Mouse (Mus musculus): Measurements from ENCODE around the gene Aurka. TPM values are rescaled to one million over a fixed set of nuclear protein-coding genes. Genes with fewer than 3 reads are reported as not detected.
A peak's percentile ranks its signal among the peaks of the same experiment; 100 is the strongest.

Aurka gene
- total RNA-seq, 2 experiments from 2014 or later = 1.1 to 1.3 TPM

GRCm38 (mm10) chr2:172343751-172344150, 26.6 kb downstream of the Aurka start:
- intact Hi-C loops (cut with DNase I) = no loop called here
- no peak for DNase-seq (ENCODE audit: low spot score in 2 of 2)

DNA sequence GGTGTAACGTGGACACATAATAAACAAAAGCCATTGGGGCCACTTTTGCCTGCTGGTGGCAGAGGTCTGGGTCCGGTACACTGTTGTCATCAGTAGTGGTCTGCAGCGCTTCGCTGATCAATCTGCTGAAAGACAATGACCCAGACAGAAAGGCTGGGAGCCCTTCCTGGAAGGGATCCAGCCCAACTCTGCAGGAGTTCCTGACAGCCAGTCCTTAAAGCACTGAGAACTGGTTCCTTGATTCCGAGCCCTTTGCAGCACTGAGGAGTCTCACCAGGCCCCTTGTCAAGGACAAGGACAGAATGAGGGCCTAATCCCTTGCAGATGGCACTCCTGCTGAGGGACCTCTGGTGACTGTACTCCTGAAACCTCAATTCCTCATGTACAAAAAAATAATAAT, 28.7 kb downstream of the Aurka start:
- intact Hi-C loops (cut with DNase I) = no loop called here
- DNase-seq (ENCODE audit: low spot score in 2 of 2) = no peak

DNA sequence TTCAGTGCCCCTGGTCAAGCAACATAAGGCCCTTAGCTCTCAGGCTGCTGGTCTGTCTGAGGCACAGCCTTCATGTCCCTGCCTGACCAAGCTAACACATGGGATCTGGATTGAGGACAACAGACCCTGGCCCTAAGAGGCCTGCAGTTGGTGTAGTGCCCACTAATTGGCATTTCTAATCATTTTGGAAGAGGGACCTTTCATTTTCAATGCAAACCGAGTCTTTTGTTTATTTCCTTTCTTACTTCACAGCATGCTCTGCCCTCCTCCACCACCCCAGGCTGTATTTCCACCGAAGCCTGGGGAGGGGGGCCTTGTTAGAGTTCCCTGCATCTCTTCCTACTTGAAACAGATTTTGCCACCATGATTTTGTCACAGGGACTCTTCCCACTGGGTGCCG, 29.4 kb downstream of the Aurka start:
- DNase-seq (ENCODE audit: low spot score in 2 of 2) = no peak
- intact Hi-C loops (cut with DNase I) = no loop called here

- intact Hi-C loops (cut with DNase I) = no loop called here
Observed at GRCm38 (mm10) chr2:172338206-172338942, 32.0 kb downstream of the Aurka start.

DNA sequence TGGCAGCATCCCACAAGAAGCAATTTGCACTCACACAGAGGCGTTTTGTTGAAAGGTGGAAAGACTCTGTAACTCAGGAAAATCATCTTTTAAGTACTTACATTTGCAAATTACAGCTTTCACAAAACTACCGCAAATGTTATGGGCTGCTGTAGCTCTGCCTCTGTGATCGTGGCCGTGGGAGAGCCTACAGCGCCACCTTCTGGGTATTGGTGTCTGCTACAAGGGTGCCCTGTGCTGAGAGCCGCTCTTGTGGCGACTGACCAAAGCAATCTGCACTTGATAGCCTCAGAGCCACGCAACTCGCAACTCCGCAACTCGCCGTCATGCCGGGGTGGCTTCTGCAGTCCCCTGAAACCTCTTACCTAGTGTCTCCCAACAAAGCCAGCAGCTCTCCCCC, 41.2 kb downstream of the Aurka start:
- intact Hi-C loops (cut with DNase I) = loop anchor here (1.0 to 2.0 kb wide), 3 partner anchors 80 to 108 kb away; partner anchors contain the start of gene Mc3r
- peak; percentile 72 to 73 for DNase-seq (ENCODE audit: low spot score in 2 of 2)

More at GRCm38 (mm10) chr2:172338206-172338942, 32.0 kb downstream of the Aurka start:
- DNase-seq (ENCODE audit: low spot score in 2 of 2) = no peak

- no peak for DNase-seq (ENCODE audit: low spot score in 2 of 2)
- intact Hi-C loops (cut with DNase I) = loop anchor here (2.0 kb wide), 1 partner anchor 79 kb away; the partner anchor contains the start of gene Mc3r
Observed at GRCm38 (mm10) chr2:172328248-172328647, 42.1 kb downstream of the Aurka start.

DNA sequence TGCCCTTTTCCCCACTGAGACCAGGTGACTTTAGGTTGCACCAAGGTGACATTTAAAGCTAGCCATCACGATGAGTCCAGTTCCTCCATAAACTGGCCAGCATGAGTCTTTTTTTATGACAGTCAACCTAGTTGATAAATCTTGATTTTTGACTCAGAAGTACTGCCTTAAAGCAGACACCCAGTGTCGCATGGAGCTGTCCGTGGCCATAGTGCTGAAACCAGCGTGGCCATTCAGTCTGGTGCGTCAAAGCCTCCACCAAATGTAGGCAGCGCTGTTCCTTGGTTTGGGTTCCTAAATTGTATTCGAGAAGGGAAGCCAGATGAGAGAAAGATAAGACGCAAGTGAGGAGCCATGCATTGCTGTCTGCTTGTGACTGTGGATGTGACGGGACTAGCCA, 49.5 kb downstream of the Aurka start:
- no peak for DNase-seq (ENCODE audit: low spot score in 2 of 2)
- intact Hi-C loops (cut with DNase I) = no loop called here

- DNase-seq (ENCODE audit: low spot score in 2 of 2) = no peak
- intact Hi-C loops (cut with DNase I) = no loop called here
Observed at GRCm38 (mm10) chr2:172311731-172312130, 58.6 kb downstream of the Aurka start.

DNA sequence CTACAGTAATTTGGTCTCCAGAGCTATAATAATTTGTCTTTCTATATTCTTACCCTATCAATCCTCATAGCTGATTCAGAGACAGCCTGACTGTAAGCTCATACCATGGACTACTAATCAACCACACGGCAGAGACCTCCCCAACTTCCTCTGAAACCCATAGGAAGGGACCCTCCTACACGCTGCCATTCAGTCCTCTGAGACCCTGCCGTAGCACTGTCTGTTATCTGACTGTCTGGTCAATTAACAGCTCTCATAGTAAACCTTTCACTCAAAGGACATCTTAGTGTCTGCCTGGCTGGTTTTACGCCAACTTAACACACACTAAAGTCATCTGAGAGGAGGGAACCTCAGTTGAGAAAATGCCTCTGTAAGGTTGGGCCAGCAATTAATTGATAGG, 63.8 kb downstream of the Aurka start:
- intact Hi-C loops (cut with DNase I) = no loop called here

More for the DNA sequence above, 63.8 kb downstream of the Aurka start:
- no peak for DNase-seq (ENCODE audit: low spot score in 2 of 2)

Other genes starting within 250 kb of the Aurka start
- under 1 TPM in 1 of 2 experiments, not detected in 1; 0.14 TPM for gene Mc3r, start 122.0 kb downstream of the Aurka start, total RNA-seq (2021)
- 10 to 100 TPM; 10.9 to 12.1 TPM for gene Fam210b, start 25.0 kb downstream of the Aurka start, total RNA-seq (2021)
- 10 to 100 TPM; 21.3 to 22.5 TPM for gene Cstf1, start 146 bp upstream of the Aurka start, total RNA-seq (2021)
- gene Cass4, start 23.3 kb upstream of the Aurka start, total RNA-seq (2021) = under 1 TPM; 0.39 to 0.52 TPM
- 10 to 100 TPM; 71.8 to 83.1 TPM for gene Rtf2, start 70.0 kb upstream of the Aurka start, total RNA-seq (2021)
- not detected for gene Gcnt7, start 88.1 kb upstream of the Aurka start, total RNA-seq (2021)
- gene Fam209, start 102.0 kb upstream of the Aurka start, total RNA-seq (2021) = not detected
- under 1 TPM in 1 of 2 experiments, not detected in 1; 0.36 TPM for gene Tfap2c, start 179.1 kb upstream of the Aurka start, total RNA-seq (2021)

All from left cerebral cortex, postnatal 36 days (tissue).